Mouse (Mus musculus) 3T3-L1 (cell line): ENCODE results near the gene Xpnpep3.

Experiments
- DNase-seq: peaks from one replicate; pipeline ENCODE4 v3.0.0-alpha.2; 2015; ENCODE audit warnings: low read depth, low spot score

Xpnpep3 gene

GRCm38 (mm10) chr15:81399638-81400315 lies at the start of gene Xpnpep3, which contains the start of gene St13:
TSS of gene Xpnpep3 (plus strand) at chr15:81400138.
TSS of gene St13 (minus strand) at chr15:81400077.
- DNase-seq = peak; percentile 96

- DNase-seq = no peak
These were observed 49.5 kb upstream of the Xpnpep3 start for GRCm38 (mm10) chr15:81350401-81350800.

- peak; percentile 37 for DNase-seq
These were observed 47.3 kb upstream of the Xpnpep3 start for GRCm38 (mm10) chr15:81352638-81353037.

- DNase-seq = peak; percentile 76
These were observed 44.7 kb upstream of the Xpnpep3 start for GRCm38 (mm10) chr15:81355146-81355761.

- no peak for DNase-seq
These were observed 43.0 kb upstream of the Xpnpep3 start for GRCm38 (mm10) chr15:81356946-81357345.

- DNase-seq = no peak
These were observed 41.0 kb upstream of the Xpnpep3 start for GRCm38 (mm10) chr15:81358943-81359342.

- no peak for DNase-seq
These were observed 40.5 kb upstream of the Xpnpep3 start for GRCm38 (mm10) chr15:81359421-81359820.

- peak; percentile 98 for DNase-seq
These were observed 39.5 kb upstream of the Xpnpep3 start, which contains the start of gene Slc25a17 for GRCm38 (mm10) chr15:81360345-81361021. TSS of gene Slc25a17 (minus strand) at chr15:81360812.

GRCm38 (mm10) chr15:81361022-81361404 lies 38.9 kb upstream of the Xpnpep3 start:
- no peak for DNase-seq

GRCm38 (mm10) chr15:81361417-81362015 lies 38.4 kb upstream of the Xpnpep3 start:
- no peak for DNase-seq

- no peak for DNase-seq
These were observed 37.4 kb upstream of the Xpnpep3 start for GRCm38 (mm10) chr15:81362501-81362900.

- no peak for DNase-seq
These were observed 35.7 kb upstream of the Xpnpep3 start for GRCm38 (mm10) chr15:81364271-81364670.

- no peak for DNase-seq
These were observed 34.7 kb upstream of the Xpnpep3 start for GRCm38 (mm10) chr15:81365246-81365645.

GRCm38 (mm10) chr15:81366241-81366640 lies 33.7 kb upstream of the Xpnpep3 start:
- DNase-seq = no peak

- DNase-seq = no peak
These were observed 31.3 kb upstream of the Xpnpep3 start for GRCm38 (mm10) chr15:81368601-81369000.

GRCm38 (mm10) chr15:81370356-81370755 lies 29.6 kb upstream of the Xpnpep3 start:
- no peak for DNase-seq

GRCm38 (mm10) chr15:81374621-81375020 lies 25.3 kb upstream of the Xpnpep3 start:
- no peak for DNase-seq

GRCm38 (mm10) chr15:81378845-81379244 lies 21.1 kb upstream of the Xpnpep3 start:
- DNase-seq = no peak

GRCm38 (mm10) chr15:81386327-81386726 lies 13.6 kb upstream of the Xpnpep3 start:
- DNase-seq = no peak

- no peak for DNase-seq
These were observed 6.9 kb upstream of the Xpnpep3 start for GRCm38 (mm10) chr15:81392997-81393396.

- DNase-seq = no peak
These were observed 5.6 kb upstream of the Xpnpep3 start for GRCm38 (mm10) chr15:81394211-81394915.

GRCm38 (mm10) chr15:81398189-81398588 lies 1.7 kb upstream of the Xpnpep3 start:
- peak; percentile 10 for DNase-seq
